Mouse (Mus musculus) lung, adult 18-20 months (tissue): Measurements from ENCODE around the gene Nxf3.
A peak's percentile ranks its signal among the peaks of the same experiment; 100 is the strongest.
"Not testable (repeated sequence)": the region's sequence is repeated elsewhere in the genome, so short reads cannot be mapped to it uniquely, and the experiment has no call there.

Experiments used
- DNase-seq, 2 experiments: peaks; one replicate each; pipeline ENCODE4 v3.0.0; 2022; ENCODE audit warnings: mixed read lengths in 2 of 2

Gene Nxf3

DNA sequence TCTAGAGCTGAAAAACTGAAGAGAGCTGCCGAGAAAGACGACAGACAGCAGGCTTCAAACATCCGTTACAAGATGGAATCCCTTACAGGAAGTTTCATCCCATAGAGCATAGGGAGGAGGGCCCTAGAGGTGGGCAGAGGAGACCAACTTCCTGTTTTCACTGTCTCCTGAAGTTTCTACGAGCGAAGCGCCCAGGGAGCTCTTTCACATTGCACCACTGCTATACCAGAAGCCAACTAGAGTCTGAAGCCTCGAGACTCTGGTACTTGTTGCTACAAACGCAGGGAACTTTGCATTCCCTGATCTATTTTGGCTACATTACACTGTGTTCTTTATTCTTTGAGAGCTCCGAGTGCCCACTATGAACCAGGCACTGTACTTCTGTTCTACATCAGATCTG, at the start of gene Nxf3:
Gene Nxf3 (minus strand): TSS at position 101 of the 400 bp plus-strand sequence.
- no peak for DNase-seq

DNA sequence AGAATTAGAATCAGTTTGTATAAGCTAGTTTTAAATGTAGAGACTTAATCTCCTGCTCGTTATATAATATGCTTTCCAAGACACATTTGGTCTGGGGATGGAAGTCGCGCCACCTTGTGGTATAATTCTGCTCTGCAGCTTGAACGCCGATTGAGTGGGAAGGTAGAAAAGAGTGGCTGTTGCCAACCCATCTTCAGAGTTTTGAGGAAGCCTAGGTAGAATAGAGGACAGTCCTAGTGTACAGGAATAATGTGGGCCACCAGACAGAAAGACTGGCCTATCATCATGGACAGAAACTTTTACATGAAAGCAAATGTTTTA, 42.6 kb upstream of the Nxf3 start:
- DNase-seq: peak in 1 of 2 experiments; percentile 20

DNA sequence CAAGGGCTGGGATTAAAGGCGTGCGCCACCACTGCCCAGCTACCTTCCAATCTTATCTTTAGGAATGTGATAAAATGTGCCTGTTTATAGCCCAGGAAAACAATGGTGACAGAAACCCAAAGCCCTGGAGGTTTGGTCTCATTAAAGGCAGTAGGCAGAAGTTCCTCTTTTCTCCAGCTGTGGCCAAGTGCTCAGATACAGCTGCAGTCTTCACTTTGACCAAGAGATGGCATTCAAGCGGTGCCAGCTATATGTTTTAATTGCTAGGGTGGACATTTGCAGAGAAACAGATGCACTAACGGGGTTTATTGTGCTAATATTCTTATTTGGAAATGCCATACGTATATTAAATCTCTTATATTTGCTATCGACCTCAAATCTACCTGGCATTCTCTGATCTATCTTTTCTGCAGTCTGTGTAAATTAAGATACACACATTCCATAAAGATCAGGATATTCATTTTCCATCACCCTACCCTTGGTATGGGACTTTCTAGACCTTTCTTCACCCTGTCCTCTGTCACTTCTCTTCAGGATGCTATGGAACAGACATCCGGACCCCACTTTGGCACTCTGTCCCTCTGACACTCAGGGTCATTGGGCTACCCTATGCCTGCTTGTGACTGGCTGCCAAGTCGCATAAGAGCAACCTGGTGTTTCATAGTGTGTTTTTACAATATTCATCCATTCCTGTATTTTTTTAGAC, 42.1 kb upstream of the Nxf3 start:
- DNase-seq: no peak

DNA sequence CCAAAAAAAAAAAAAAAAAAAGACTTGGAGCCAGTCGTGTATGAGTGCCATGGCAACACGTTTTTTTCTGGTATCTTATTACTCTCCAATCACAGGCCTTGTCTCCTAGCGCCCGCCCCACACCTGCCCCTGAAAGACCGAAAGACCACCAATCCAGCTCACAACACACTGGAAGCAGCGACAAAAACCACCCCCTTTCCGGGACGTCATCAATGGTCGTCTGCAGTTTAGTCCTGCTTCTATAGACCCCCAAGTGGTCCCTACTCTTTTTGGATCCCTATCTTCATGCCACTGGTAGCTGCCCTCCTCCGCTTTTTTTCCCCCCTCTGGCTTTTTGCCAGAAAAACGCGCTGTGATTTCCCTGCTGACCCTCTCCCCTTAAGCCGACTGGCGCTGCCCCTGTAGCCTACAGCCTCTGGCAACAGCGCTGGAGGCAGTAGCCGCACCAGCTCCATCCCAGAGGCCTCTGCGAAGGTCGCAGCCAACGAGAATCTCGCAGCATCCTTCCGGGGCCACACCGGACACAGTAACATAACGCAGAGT, 30.4 kb upstream of the Nxf3 start:
- DNase-seq: no peak

DNA sequence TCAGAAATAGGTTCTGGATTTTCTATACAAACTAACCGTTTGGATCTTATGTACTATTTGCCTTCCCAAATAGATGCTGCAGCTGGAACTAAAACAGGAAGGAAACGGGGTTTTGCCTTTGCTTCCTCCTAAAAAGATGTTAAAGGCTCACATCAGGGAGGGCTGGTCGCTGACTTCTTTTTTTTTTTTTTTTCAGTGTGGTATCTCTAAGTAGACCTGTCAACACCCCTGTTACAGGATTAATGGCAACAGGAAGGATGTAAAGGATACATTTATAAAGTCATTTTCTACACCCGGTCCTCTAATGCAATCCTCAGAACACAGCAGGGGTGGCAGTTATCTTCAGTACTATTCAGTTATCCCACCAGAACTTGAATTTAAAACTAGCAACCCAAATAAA, 30.0 kb upstream of the Nxf3 start:
- DNase-seq: no peak

DNA sequence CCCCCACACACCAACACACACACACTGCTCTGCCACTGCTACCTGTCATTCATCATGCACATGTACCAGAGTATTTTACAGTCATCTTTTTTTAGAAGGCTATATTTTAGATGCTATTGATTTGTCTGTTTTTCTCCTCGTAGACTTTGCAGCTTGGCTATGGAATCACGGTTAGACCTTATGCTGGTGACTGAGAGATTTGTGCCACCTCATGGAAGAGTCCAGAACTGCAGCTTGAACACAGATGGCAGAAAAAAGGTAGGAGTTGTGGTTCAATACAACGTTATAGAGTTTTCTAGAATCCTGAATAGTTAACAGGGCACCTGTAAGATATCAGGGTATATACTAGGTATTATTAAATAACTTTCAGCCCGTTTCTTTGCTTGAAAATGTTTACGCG, 22.9 kb upstream of the Nxf3 start:
- peak; percentile 5 to 13 for DNase-seq

DNA sequence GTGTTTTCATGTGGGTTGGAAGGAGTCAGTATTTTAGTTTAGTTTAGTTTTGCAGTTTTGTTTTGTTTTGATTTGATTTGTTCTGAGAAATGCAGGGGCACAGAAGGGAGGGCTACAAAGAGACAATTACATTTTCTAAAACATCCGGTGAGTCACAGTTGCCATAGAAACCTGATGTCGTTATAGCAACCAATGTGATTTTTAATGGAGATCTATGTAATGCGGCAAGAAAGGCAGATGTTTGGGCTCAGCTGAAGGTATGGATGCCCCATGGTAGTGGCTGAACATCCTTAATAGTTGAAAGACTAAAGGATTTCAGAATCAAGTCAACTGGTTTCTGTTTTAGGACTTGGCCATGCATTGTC, 19.7 kb upstream of the Nxf3 start:
- no peak for DNase-seq

DNA sequence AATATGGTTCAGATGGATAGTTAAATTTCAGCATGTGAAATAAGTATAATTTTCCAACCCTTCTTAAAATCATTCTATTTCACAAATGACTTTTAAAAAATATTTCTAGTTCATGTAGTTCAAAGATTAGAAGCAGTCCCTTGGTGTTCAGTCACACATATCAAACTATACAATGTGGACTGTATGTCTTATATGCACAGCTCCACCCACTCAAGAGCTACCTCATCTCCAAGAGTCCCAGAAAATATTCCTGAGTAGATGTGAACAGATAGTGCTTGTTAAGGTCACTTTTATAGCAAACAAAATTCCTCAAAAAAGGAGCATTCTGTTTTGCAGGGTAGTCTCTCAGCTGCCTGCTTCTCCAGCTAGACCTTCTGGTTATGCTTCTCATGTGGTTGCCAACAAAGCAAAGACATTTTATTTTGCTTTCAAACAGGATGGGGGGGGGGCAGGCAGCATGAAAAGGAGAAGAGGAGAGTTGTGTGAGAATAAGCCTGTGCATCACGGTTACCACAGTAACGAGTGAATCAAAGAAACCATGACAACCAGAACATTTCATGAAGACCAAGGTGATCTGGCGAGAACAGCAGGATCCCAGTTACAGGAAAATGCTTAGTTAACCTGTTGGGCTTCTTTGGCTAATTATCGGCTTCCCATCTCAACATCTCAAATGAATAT, 19.1 kb upstream of the Nxf3 start:
- DNase-seq: no peak

DNA sequence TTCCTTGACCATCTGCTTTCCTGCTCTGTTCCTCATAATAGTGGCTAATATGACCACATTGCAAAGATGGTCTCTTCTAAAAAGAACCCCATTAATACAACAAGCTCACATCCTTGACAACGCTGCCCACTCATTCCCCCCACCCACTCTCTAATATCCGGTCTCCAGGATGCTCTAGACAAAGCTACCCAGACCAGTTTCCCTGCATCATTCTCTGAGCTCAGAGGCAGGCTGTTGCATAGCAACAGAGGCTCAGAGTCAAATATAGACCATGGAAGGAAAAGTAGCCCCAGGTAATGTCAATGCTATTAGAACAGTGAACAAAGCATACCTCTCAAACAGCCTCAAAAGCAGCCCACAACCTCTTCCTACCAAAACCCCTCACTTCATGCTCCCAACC, 9.4 kb upstream of the Nxf3 start:
- DNase-seq: no peak

DNA sequence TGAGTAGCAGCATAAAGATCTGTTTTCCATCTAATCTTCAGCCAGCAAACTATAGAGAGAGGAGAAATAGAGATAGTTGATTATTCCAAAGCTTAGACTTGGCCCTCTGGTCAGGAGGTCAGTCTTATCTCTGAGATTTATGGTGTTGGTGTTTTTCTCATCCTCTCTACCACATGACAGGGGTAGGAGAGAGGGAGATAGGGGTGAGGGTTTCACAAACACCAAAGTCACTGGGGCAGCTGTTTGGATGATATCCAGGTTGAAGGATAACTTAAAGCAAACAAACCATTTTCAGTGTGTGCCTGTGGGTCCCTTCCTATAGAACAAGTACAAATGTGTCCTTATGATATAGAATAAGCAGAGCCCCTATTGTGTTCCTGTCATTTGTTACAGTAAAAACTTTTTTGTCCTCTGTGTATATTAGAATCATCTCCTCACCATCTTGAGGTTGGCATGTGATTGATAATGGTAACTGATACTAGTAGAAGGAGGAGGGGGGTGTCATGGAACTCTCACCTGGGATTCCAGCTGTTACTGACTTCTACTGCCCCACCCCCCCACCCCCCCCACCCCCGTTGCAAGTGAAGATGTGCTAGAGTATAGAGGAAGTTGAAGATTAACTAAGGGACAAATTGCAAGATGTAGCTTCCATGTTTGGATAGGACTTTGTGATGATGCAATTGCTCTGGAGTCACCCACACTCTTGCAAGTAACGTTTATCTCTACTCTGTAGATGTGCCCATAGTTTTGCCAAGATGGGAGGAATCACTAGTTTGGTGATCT, 7.6 kb upstream of the Nxf3 start:
- no peak for DNase-seq

DNA sequence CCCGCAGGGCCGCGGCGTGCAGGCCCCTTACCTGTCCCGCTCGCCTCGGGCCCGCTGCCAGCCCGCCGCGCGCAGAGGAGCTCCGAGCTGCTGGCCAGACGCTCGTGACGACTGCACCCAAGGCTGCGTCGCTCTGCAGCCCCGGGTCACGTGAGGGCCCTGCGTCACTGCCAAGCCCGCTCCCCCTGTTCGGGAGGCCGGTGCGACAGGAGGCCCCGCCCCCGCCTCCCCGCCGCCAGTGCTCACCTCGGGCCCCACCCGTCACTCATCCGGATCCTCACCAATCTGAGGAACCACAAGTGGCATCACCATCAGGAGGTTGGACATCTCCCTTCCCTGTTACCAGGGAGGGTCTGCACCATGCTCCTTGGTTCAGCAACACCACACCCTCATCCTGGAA, 17.0 kb downstream of the Nxf3 start, which contains the start of gene Bex2:
Gene Bex2 (minus strand): TSS at position 217 of the 400 bp plus-strand sequence.
- DNase-seq: peak in 1 of 2 experiments; percentile 8

DNA sequence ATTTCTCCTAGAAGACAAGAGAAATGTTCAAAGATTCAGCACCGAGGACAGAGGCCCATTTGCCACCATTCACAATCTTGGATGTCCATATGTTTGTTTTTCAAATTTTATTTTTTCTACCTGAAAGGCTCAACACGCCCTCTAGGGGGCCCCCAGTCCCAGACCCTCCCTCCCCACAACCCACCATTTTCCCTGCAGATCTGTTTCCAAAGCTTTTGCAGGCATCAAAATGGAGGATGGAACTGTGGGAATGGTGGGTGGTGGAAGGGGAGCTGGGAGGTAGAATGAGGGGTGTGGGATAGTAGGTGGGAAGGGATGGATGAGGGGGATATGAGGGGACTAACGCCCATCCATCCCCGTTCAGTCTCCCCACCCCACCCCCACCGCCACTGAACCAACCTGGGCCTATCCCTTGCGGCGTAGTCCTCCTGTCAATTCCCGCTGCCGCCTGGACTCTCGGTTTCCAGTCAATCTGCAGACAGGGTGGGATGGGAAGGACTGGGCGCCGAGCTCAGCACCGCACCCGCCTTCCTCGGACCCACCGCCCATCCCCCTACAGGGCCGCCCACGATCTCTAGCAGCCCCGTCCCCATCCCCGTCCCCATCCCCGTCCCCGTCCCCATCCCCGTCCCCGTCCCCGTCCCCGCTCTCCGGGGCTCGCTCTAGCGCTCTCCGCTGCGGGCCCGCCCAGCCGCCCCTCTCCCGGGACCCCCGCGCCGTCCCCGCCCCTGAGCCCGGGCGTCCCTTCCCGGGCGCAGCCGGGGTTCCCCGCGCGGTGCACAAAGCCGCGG, 17.7 kb downstream of the Nxf3 start:
- not testable (repeated sequence) for DNase-seq

DNA sequence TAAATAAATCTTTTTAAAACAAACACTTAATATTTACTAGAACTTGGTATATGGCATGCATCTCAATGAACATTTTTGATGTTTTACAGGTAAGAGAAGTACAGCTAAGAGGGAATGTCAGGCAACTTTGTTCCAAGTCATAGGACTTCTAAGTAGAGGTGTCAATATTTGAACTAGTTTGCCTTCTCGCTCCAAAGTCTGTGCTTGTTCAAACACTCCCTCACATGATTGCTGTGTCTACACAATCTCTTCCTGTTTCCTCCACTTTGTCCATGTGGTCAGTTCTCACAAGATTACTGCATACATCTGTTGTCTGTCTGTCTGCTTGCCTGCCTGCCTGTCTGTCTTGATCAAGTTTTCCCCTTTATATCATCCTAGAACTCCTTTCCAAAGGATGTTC, 24.4 kb downstream of the Nxf3 start:
- DNase-seq: peak in 1 of 2 experiments; percentile 12

DNA sequence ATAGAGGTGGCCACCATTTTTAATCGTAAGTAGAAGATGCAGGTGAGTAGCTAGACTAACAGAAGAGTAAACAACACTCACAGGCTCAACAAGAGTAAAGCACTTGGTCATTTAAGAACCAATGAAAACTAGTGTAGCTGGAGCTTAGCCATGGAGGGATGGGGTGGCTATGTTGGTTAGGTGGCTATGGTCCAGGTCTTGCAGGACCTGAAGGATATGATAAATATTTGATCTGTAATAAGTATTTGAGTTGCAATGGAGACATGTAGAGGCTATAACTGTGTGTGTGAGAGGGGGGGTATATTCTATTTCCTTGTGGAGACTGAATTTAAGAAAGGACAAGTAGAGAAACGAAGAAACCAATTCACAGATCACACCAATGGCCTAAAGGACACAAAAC, 33.8 kb downstream of the Nxf3 start:
- DNase-seq: peak; percentile 24 to 50

DNA sequence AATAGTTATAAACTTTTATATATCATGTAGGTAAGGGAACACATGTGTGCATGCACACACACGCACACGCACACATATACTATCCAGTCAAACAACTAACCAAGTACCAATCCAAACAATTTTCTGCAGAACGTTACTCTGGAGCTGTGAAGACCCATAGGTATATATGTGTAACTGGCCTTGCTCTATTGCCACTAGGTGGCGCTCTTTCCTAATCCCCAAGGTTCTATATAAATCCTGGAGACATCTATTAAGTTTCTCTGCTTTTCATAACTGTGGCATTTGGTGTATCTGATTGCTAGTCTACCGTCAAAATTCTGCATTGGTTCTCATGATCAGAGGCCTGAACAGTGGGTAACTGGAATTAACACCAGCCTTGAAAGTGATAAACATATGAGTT, 37.5 kb downstream of the Nxf3 start:
- DNase-seq: peak; percentile 20 to 59

DNA sequence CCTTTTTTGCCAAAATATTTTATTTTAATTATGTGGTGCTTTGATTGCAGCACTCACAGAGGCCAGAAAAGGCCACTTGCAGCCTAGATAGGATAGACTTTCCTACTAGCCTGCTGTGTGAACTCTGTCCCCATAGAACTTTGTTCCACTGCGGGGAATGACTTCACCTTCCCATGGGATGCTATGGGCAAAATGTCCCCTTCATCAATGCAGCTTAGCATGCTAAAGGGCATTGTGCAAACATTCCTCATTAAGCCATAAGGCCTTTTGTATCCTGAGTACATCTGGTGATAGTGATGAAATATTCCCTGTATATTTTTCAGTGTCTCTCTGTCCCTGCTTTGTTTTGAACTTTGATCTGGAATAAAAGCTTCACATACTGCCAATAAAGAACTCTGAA, 41.3 kb downstream of the Nxf3 start:
- DNase-seq: no peak

DNA sequence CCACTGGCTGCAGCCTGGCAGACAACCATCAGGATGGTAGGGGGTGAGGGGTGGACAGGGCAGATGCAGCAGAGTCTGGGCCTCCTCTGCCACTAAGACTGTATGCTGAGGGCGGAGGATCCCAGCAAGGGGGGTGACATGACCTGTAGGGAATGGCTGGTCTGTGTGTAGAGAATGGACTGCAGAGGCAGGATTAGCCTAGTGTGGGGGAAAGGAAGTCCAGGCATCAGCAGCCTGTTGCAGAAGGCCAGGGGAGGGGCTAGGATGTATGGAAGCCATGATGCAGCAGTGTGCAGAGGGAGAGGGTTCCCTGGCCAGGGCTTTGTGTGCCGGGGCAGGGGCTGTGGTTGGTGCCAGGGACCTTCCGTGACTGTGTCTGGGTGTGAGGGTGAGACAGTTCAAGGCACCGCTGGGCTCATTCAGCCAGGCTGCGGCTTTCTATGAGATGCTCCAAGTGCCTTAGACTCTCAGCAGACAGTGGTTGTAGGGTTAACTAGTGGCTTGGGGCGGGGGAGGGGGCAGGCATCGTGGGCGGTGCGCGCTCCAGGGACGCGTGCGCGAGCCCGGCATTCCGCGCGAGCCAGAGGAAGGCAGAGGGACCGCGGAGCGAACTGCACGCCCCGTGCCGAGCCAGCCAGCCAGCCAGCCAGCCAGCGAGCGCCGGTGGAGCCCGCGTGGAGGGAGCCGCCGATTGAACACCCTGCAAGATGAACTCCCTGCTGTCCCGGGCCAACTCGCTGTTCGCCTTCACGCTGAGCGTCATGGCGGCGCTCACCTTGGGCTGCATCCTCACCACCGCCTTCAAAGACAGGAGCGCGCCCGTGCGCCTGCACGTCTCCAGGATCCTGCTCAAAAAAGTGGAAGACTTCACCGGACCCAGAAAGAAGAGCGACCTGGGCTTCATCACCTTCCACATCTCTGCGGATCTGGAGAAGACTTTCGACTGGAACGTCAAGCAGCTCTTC, 52.0 kb downstream of the Nxf3 start, which contains the start of gene Arxes1:
Gene Arxes1 (plus strand): TSS at position 569 of the 965 bp plus-strand sequence.
- DNase-seq: not testable (repeated sequence)

DNA sequence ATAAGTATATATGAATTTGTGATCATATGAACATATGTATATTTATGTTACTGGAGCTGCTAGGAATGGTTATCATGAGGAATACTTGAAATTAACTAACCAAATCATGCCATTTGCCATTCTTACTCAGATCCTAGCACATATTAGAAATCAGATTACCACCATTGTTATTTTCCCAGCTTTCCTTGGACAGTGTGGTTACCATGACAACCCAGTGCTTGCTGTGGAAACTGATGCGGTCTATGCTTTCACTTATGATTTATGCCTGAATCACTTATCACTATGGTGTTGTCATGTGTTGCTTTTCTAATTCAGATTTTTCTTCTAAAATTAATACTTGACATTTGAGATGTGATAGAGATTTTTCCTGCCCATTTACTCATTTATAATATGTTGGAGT, 54.7 kb downstream of the Nxf3 start:
- DNase-seq: no peak
